Mouse (Mus musculus) heart, adult 2 months (tissue): Measurements from ENCODE around the gene Aplnr.

ENCODE experiments used
- CTCF ChIP-seq: fragments of 200-600 bp; IDR thresholded peaks from 2 replicates; pipeline ENCODE4 v1.8.1; 2022; ENCODE audit warnings: antibody characterized with exemption, mild to moderate bottlenecking, moderate library complexity
- POLR2A ChIP-seq: fragments of 200-500 bp; IDR thresholded peaks from 2 replicates; pipeline ENCODE4 v1.6.1; 2011; ENCODE audit warnings: mild to moderate bottlenecking, low read depth, low read length, control low read depth; ENCODE audit not compliant: insufficient read depth

- TF ChIP-seq CTCF (no peak), POLR2A (no peak)
Observed at GRCm38 (mm10) chr2:85091325-85091724, 44.7 kb upstream of the Aplnr start.
